In genomic region chr13:107506832-107507231, GRCm38 (mm10) we compare ENCODE assay signal across 24 mouse cellular contexts.
DNase-seq lines count a peak whose midpoint lies in the region; ATAC-seq lines count a peak whose summit lies in the region.
"Had no signal": no experiment of that assay in that cellular context is flagged by ENCODE, and none has a peak within 500 bp of the region (broad histone marks: within the 10 kb centered on the region; RNA-seq: fewer than 3 reads in every experiment).

No protein-coding gene starts in this region.

- WGBS in midbrain, embryonic 11.5 days: 71% methylated on average over 4 of the region's 4 CpGs
- 74% methylated on average over 4 of the region's 4 CpGs for WGBS in midbrain, embryonic 16.5 days
- WGBS in neural tube, embryonic 14.5 days: 37% methylated on average over 4 of the region's 4 CpGs
- WGBS in neural tube, embryonic 15.5 days: 34% methylated on average over 4 of the region's 4 CpGs
- 41% methylated on average over 4 of the region's 4 CpGs for WGBS in limb, embryonic 11.5 days

- H3K4me1 ChIP-seq in midbrain, embryonic 11.5 days (ENCODE audit: control insufficient read depth, insufficient read depth, low read length): no peaks in the 10 kb centered on the region; the same call in 1 of the 2 replicates
- H3K4me1 ChIP-seq in midbrain, embryonic 16.5 days (ENCODE audit: control insufficient read depth, insufficient read depth, low read length): peaks cover 3% of the 10 kb centered on the region; the same call in 1 of the 2 replicates
- peaks cover 11% of the 10 kb centered on the region for H3K4me1 ChIP-seq in neural tube, embryonic 14.5 days (ENCODE audit: control insufficient read depth, insufficient read depth, low read length)
- H3K4me1 ChIP-seq in neural tube, embryonic 15.5 days: peaks cover 20% of the 10 kb centered on the region
- peaks cover 5% of the 10 kb centered on the region for H3K4me1 ChIP-seq in limb, embryonic 11.5 days (ENCODE audit: control insufficient read depth, insufficient read depth, low read length)

- H3K36me3 ChIP-seq in midbrain, embryonic 11.5 days (ENCODE audit: control insufficient read depth, insufficient read depth, low read length): no peaks in the 10 kb centered on the region
- no peaks in the 10 kb centered on the region for H3K36me3 ChIP-seq in midbrain, embryonic 16.5 days (ENCODE audit: control insufficient read depth, insufficient read depth, low read length)
- H3K36me3 ChIP-seq in neural tube, embryonic 14.5 days (ENCODE audit: control insufficient read depth, insufficient read depth, low read length): no peaks in the 10 kb centered on the region
- H3K36me3 ChIP-seq in neural tube, embryonic 15.5 days: no peaks in the 10 kb centered on the region
- H3K36me3 ChIP-seq in limb, embryonic 11.5 days (ENCODE audit: control insufficient read depth, insufficient read depth, low read length): no peaks in the 10 kb centered on the region
- H3K36me3 ChIP-seq: embryonic facial prominence, embryonic 10.5 days; embryonic facial prominence, embryonic 12.5 days; G1E had no signal

- 0 out of 2 replicates have a peak, but pooled peaks have one; percentile 3 for ATAC-seq in frontal cortex, adult (ENCODE audit: low TSS enrichment)
- ATAC-seq in midbrain, embryonic 11.5 days (ENCODE audit: low FRiP score): no peak
- no peak for ATAC-seq in midbrain, embryonic 16.5 days
- peak; percentile 56; the same call in 1 of the 2 replicates for ATAC-seq in neural tube, embryonic 14.5 days (ENCODE audit: low read depth)
- no peak for ATAC-seq in neural tube, embryonic 15.5 days (ENCODE audit: low FRiP score)
- no peak for ATAC-seq in limb, embryonic 11.5 days (ENCODE audit: insufficient number of reproducible peaks, low FRiP score, low TSS enrichment, low read depth)
- ATAC-seq: activated CD4-positive, CD25-positive, alpha-beta regulatory T cell, adult 4 months; CD4-positive, CD25-positive, alpha-beta regulatory T cell, adult 4 months; forebrain, embryonic 13.5 days; Patski had no signal

- H3K27me3 ChIP-seq in midbrain, embryonic 11.5 days (ENCODE audit: control insufficient read depth, insufficient read depth, low read length): no peaks in the 10 kb centered on the region
- no peaks in the 10 kb centered on the region for H3K27me3 ChIP-seq in midbrain, embryonic 16.5 days (ENCODE audit: control insufficient read depth, insufficient read depth, low read depth, low read length)
- H3K27me3 ChIP-seq in neural tube, embryonic 14.5 days (ENCODE audit: control insufficient read depth, insufficient read depth, low read length): no peaks in the 10 kb centered on the region
- no peaks in the 10 kb centered on the region for H3K27me3 ChIP-seq in neural tube, embryonic 15.5 days (replicated peaks)
- H3K27me3 ChIP-seq in limb, embryonic 11.5 days (ENCODE audit: control insufficient read depth, insufficient read depth, low read length): no peaks in the 10 kb centered on the region; the same call in 1 of the 2 replicates
- H3K27me3 ChIP-seq: forebrain, embryonic 13.5 days; Patski had no signal

- H3K4me2 ChIP-seq in midbrain, embryonic 11.5 days: no peak overlapping the region
- no peak overlapping the region for H3K4me2 ChIP-seq in midbrain, embryonic 16.5 days (ENCODE audit: low read length)
- no peak overlapping the region for H3K4me2 ChIP-seq in neural tube, embryonic 14.5 days (ENCODE audit: low read depth, low read length)
- no peak overlapping the region for H3K4me2 ChIP-seq in neural tube, embryonic 15.5 days
- no peak overlapping the region for H3K4me2 ChIP-seq in limb, embryonic 11.5 days (ENCODE audit: low read depth, severe bottlenecking)
- H3K4me2 ChIP-seq: embryonic facial prominence, embryonic 12.5 days; forebrain, embryonic 13.5 days had no signal

- no peak overlapping the region for H3K4me3 ChIP-seq in midbrain, embryonic 11.5 days (ENCODE audit: low read depth, low read length)
- H3K4me3 ChIP-seq in midbrain, embryonic 16.5 days (ENCODE audit: low read depth, low read length): no peak overlapping the region
- no peak overlapping the region for H3K4me3 ChIP-seq in neural tube, embryonic 14.5 days (ENCODE audit: low read depth, low read length)
- no peak overlapping the region for H3K4me3 ChIP-seq in neural tube, embryonic 15.5 days (replicated peaks)
- no peak overlapping the region for H3K4me3 ChIP-seq in limb, embryonic 11.5 days (ENCODE audit: low read depth, low read length)
- H3K4me3 ChIP-seq: embryonic facial prominence, embryonic 10.5 days; embryonic facial prominence, embryonic 12.5 days; forebrain, embryonic 13.5 days had no signal

- no peak for DNase-seq in frontal cortex, postnatal 10 days (ENCODE audit: low spot score in 2 of 2)
- DNase-seq in midbrain, embryonic 11.5 days (ENCODE audit: low spot score, missing footprints): peak; percentile 81
- DNase-seq in limb, embryonic 11.5 days (ENCODE audit: low spot score): peak; percentile 36
- no peak for DNase-seq in heart, postnatal 25 days (ENCODE audit: low spot score)
- DNase-seq: adrenal gland, adult 8-10 months; adrenal gland, postnatal 14 days; adrenal gland, postnatal 36 days; B cell, adult 2 months; cerebellum, adult 11-12 months; cerebellum, adult 2 months; cerebellum, adult 9-10 months; cerebellum, postnatal 10 days; cerebellum, postnatal 25 days had no signal

- no peak overlapping the region for H3K27ac ChIP-seq in midbrain, embryonic 11.5 days (ENCODE audit: low read depth, low read length)
- H3K27ac ChIP-seq in midbrain, embryonic 16.5 days (ENCODE audit: low read length): no peak overlapping the region
- H3K27ac ChIP-seq in neural tube, embryonic 14.5 days (ENCODE audit: low read depth, low read length): no peak overlapping the region
- no peak overlapping the region for H3K27ac ChIP-seq in neural tube, embryonic 15.5 days (replicated peaks)
- no peak overlapping the region for H3K27ac ChIP-seq in limb, embryonic 11.5 days (replicated peaks; ENCODE audit: low read depth, low read length)
- H3K27ac ChIP-seq: embryonic facial prominence, embryonic 10.5 days; embryonic facial prominence, embryonic 12.5 days; forebrain, embryonic 13.5 days had no signal

- H3K9ac ChIP-seq in midbrain, embryonic 11.5 days (ENCODE audit: low read length): no peak overlapping the region
- H3K9ac ChIP-seq in midbrain, embryonic 16.5 days (ENCODE audit: low read depth, low read length): no peak overlapping the region
- H3K9ac ChIP-seq in neural tube, embryonic 14.5 days (replicated peaks; ENCODE audit: low read depth, low read length): no peak overlapping the region
- no peak overlapping the region for H3K9ac ChIP-seq in neural tube, embryonic 15.5 days (replicated peaks)
- no peak overlapping the region for H3K9ac ChIP-seq in limb, embryonic 11.5 days (ENCODE audit: low read length)
- H3K9ac ChIP-seq: embryonic facial prominence, embryonic 12.5 days; forebrain, embryonic 13.5 days had no signal

- no peaks in the 10 kb centered on the region for H3K9me3 ChIP-seq in midbrain, embryonic 11.5 days (ENCODE audit: control insufficient read depth, low read length)
- no peaks in the 10 kb centered on the region for H3K9me3 ChIP-seq in midbrain, embryonic 16.5 days (replicated peaks; ENCODE audit: control insufficient read depth, low read length, poor library complexity, severe bottlenecking)
- no peaks in the 10 kb centered on the region for H3K9me3 ChIP-seq in neural tube, embryonic 14.5 days (ENCODE audit: control insufficient read depth, low read length)
- no peaks in the 10 kb centered on the region for H3K9me3 ChIP-seq in neural tube, embryonic 15.5 days (replicated peaks)
- H3K9me3 ChIP-seq in limb, embryonic 11.5 days (ENCODE audit: control insufficient read depth, low read length): no peaks in the 10 kb centered on the region
- H3K9me3 ChIP-seq: embryonic facial prominence, embryonic 10.5 days; embryonic facial prominence, embryonic 12.5 days; forebrain, embryonic 13.5 days; G1E had no signal

- intact Hi-C loops in heart, postnatal 25 days (cut with DNase I): no loop called here

Comparison
In these comparisons a context has a peak if more than half of its experiments do, and no peak if none do; other contexts are left out.
1. ATAC-seq: peak in frontal cortex, adult (single experiment) and neural tube, embryonic 14.5 days (single experiment); none in midbrain, embryonic 11.5 days (single experiment), midbrain, embryonic 16.5 days (single experiment), neural tube, embryonic 15.5 days (single experiment) and limb, embryonic 11.5 days (single experiment).
2. DNase-seq: peak in midbrain, embryonic 11.5 days (single experiment) and limb, embryonic 11.5 days (single experiment); none in frontal cortex, postnatal 10 days (0 of 2) and heart, postnatal 25 days (single experiment).